In genomic region chrX:136245521-136246071, GRCm38 (mm10) we compare ENCODE assay signal across 9 mouse cellular contexts. TPM values are rescaled to one million over a fixed set of nuclear protein-coding genes. Genes with fewer than 3 reads are reported as not detected.
DNase-seq lines count a peak whose midpoint lies in the region; ATAC-seq and TF ChIP-seq lines count a peak whose summit lies in the region.
"Had no signal": no experiment of that assay in that cellular context is flagged by ENCODE, and none has a peak within 500 bp of the region (broad histone marks: within the 10 kb centered on the region; RNA-seq: fewer than 3 reads in every experiment).

No protein-coding gene starts in this region.

- peak overlapping the region; percentile 55 for H3K4me2 ChIP-seq in heart, embryonic 11.5 days
- H3K4me2 ChIP-seq in kidney, embryonic 15.5 days, result peak overlapping the region; percentile 51

- no peak for TF ChIP-seq POLR2A in ES-Bruce4 (IDR thresholded peaks at IDR 0.05; ENCODE audit: insufficient read depth, low read length)
- no peak for TF ChIP-seq POLR2A in small intestine, adult 2 months (IDR thresholded peaks at IDR 0.05; ENCODE audit: low read depth, low read length)

- no peaks in the 10 kb centered on the region for H3K4me1 ChIP-seq in ES-Bruce4 (ENCODE audit: control insufficient read depth, insufficient read depth, low read length)
- H3K4me1 ChIP-seq in heart, embryonic 11.5 days (ENCODE audit: control insufficient read depth, insufficient read depth, low read length), result no peaks in the 10 kb centered on the region
- no peaks in the 10 kb centered on the region for H3K4me1 ChIP-seq in kidney, embryonic 15.5 days
- H3K4me1 ChIP-seq in small intestine, adult 2 months (ENCODE audit: control insufficient read depth, insufficient read depth, insufficient read length, low read length), result no peaks in the 10 kb centered on the region

- H3K4me3 ChIP-seq in ES-Bruce4 (ENCODE audit: low read depth, low read length), result peak overlapping the region; percentile 79
- H3K4me3 ChIP-seq in heart, embryonic 11.5 days (ENCODE audit: low read depth, low read length), result peak overlapping the region; percentile 59
- peak overlapping the region; percentile 61 for H3K4me3 ChIP-seq in kidney, embryonic 15.5 days (replicated peaks)
- peak overlapping the region; percentile 64 for H3K4me3 ChIP-seq in small intestine, adult 2 months (ENCODE audit: low read depth, low read length)

- no peak for TF ChIP-seq EP300 in ES-Bruce4 (IDR thresholded peaks at IDR 0.05; ENCODE audit: insufficient read depth, low read depth, low read length)

- ATAC-seq in heart, embryonic 11.5 days (replicated peaks; ENCODE audit: insufficient number of reproducible peaks, low FRiP score, low TSS enrichment), result peak; percentile 58; the same call in 1 of the 2 replicates
- peak; percentile 84 for ATAC-seq in kidney, embryonic 15.5 days (replicated peaks; ENCODE audit: low FRiP score)

- no peaks in the 10 kb centered on the region for H3K9me3 ChIP-seq in ES-Bruce4 (replicated peaks; ENCODE audit: control insufficient read depth, insufficient read depth, low read length, poor library complexity, severe bottlenecking)
- H3K9me3 ChIP-seq in heart, embryonic 11.5 days (replicated peaks; ENCODE audit: control insufficient read depth, low read length), result no peaks in the 10 kb centered on the region
- H3K9me3 ChIP-seq in kidney, embryonic 15.5 days (replicated peaks), result no peaks in the 10 kb centered on the region

- TF ChIP-seq CTCF in ES-Bruce4 (IDR thresholded peaks at IDR 0.05; ENCODE audit: low read depth, low read length), result no peak
- no peak for TF ChIP-seq CTCF in small intestine, adult 2 months (IDR thresholded peaks at IDR 0.05; ENCODE audit: extremely low read depth, insufficient read length, insufficient replicate concordance, low read depth, low read length)

- peaks cover 15% of the 10 kb centered on the region for H3K36me3 ChIP-seq in ES-Bruce4 (ENCODE audit: control insufficient read depth, insufficient read depth, low read length, poor library complexity, severe bottlenecking)
- no peaks in the 10 kb centered on the region for H3K36me3 ChIP-seq in heart, embryonic 11.5 days (ENCODE audit: control insufficient read depth, insufficient read depth, low read length)
- H3K36me3 ChIP-seq in kidney, embryonic 15.5 days, result peaks cover 11% of the 10 kb centered on the region; the same call in 1 of the 2 replicates
- H3K36me3 ChIP-seq in small intestine, adult 2 months (ENCODE audit: control insufficient read depth, insufficient read depth, low read length), result no peaks in the 10 kb centered on the region

- H3K9ac ChIP-seq in ES-Bruce4 (ENCODE audit: low read depth, poor library complexity, severe bottlenecking), result peak overlapping the region; percentile 90
- peak overlapping the region; percentile 86 for H3K9ac ChIP-seq in heart, embryonic 11.5 days (ENCODE audit: low read depth, low read length)
- peak overlapping the region; percentile 56 for H3K9ac ChIP-seq in kidney, embryonic 15.5 days

- DNase-seq in 3T3-L1 (ENCODE audit: low read depth, low spot score), result peak; percentile 36
- peak; percentile 31 to 50 for DNase-seq in cerebellum, postnatal 25 days
- DNase-seq in lung, postnatal 14 days, result peak; percentile 11
- no peak for DNase-seq in MN1 (ENCODE audit: low spot score)

- H3K27me3 ChIP-seq in ES-Bruce4 (ENCODE audit: control insufficient read depth, insufficient read depth, low read length, poor library complexity, severe bottlenecking), result no peaks in the 10 kb centered on the region
- H3K27me3 ChIP-seq in heart, embryonic 11.5 days (ENCODE audit: control insufficient read depth, insufficient read depth, low read length), result no peaks in the 10 kb centered on the region
- H3K27me3 ChIP-seq in kidney, embryonic 15.5 days, result 0 out of 2 replicates have a peak, but pooled peaks cover 5% of the 10 kb centered on the region
- no peaks in the 10 kb centered on the region for H3K27me3 ChIP-seq in small intestine, adult 2 months (ENCODE audit: control insufficient read depth, insufficient read depth, low read length)

- H3K27ac ChIP-seq in ES-Bruce4 (ENCODE audit: insufficient read depth, low read length), result peak overlapping the region; percentile 69
- H3K27ac ChIP-seq in heart, embryonic 11.5 days (ENCODE audit: low read depth, low read length), result peak overlapping the region; percentile 82
- peak overlapping the region; percentile 88 for H3K27ac ChIP-seq in kidney, embryonic 15.5 days
- peak overlapping the region; percentile 17 for H3K27ac ChIP-seq in small intestine, adult 2 months (ENCODE audit: insufficient read depth, low read depth, low read length)

- WGBS in heart, embryonic 11.5 days (ENCODE audit: insufficient replicate concordance), result 13% methylated on average over 15 of the region's 15 CpGs
- 25% methylated on average over 13 of the region's 15 CpGs for WGBS in kidney, embryonic 15.5 days
- WGBS in small intestine, adult 2 months, result 16% methylated on average over 15 of the region's 15 CpGs

RNA-seq across cellular contexts. Expression of gene Tceal9, which starts 0.7 kb away (rescaled TPM):
- 500 and 527 TPM in 2 replicates for polyA plus RNA-seq in ES-Bruce4 (2011; ENCODE audit: insufficient read depth, insufficient read length, low read depth, missing spikeins)
- 595 and 603 TPM in 2 replicates for polyA plus RNA-seq in heart, embryonic 11.5 days (2014; fragmentation: Nextera tagmentation; extraction: Ambion mirVana)
- polyA plus RNA-seq in kidney, embryonic 15.5 days (2015; fragmentation: Nextera tagmentation; extraction: Ambion mirVana), result 477 and 518 TPM in 2 replicates
- 2.4 and 3.0 TPM in 2 replicates for polyA plus RNA-seq in small intestine, adult 2 months (2012; rRNA removed)

RNA-seq across cellular contexts. Expression of gene Bex3, which starts 24.5 kb away (rescaled TPM):
- 569 and 632 TPM in 2 replicates for polyA plus RNA-seq in ES-Bruce4 (2011; ENCODE audit: insufficient read depth, insufficient read length, low read depth, missing spikeins)
- 780 and 783 TPM in 2 replicates for polyA plus RNA-seq in heart, embryonic 11.5 days (2014; fragmentation: Nextera tagmentation; extraction: Ambion mirVana)
- polyA plus RNA-seq in kidney, embryonic 15.5 days (2015; fragmentation: Nextera tagmentation; extraction: Ambion mirVana), result 442 and 450 TPM in 2 replicates
- polyA plus RNA-seq in small intestine, adult 2 months (2012; rRNA removed), result 5.2 and 8.6 TPM in 2 replicates

RNA-seq across cellular contexts. Expression of gene Bex1, which starts 30.3 kb away (rescaled TPM):
- 846 and 903 TPM in 2 replicates for polyA plus RNA-seq in ES-Bruce4 (2011; ENCODE audit: insufficient read depth, insufficient read length, low read depth, missing spikeins)
- 197 and 204 TPM in 2 replicates for polyA plus RNA-seq in heart, embryonic 11.5 days (2014; fragmentation: Nextera tagmentation; extraction: Ambion mirVana)
- polyA plus RNA-seq in kidney, embryonic 15.5 days (2015; fragmentation: Nextera tagmentation; extraction: Ambion mirVana), result 75.9 and 81.6 TPM in 2 replicates
- polyA plus RNA-seq in small intestine, adult 2 months (2012; rRNA removed), result 0.15 and 1.9 TPM in 2 replicates

RNA-seq across cellular contexts. Expression of gene Tceal7, which starts 31.0 kb away (rescaled TPM):
- 1.2 and 3.8 TPM in 2 replicates for polyA plus RNA-seq in ES-Bruce4 (2011; ENCODE audit: insufficient read depth, insufficient read length, low read depth, missing spikeins)
- polyA plus RNA-seq in heart, embryonic 11.5 days (2014; fragmentation: Nextera tagmentation; extraction: Ambion mirVana), result 6.6 and 7.3 TPM in 2 replicates
- 10.7 and 23.2 TPM in 2 replicates for polyA plus RNA-seq in kidney, embryonic 15.5 days (2015; fragmentation: Nextera tagmentation; extraction: Ambion mirVana)
- not detected in 2 replicates for polyA plus RNA-seq in small intestine, adult 2 months (2012; rRNA removed)
- polyA plus RNA-seq: gonadal fat pad, adult 2 months had no signal

RNA-seq across cellular contexts. Expression of gene Tceal5, which starts 41.9 kb away (rescaled TPM):
- polyA plus RNA-seq in ES-Bruce4 (2011; ENCODE audit: insufficient read depth, insufficient read length, low read depth, missing spikeins), result 13.1 and 15.4 TPM in 2 replicates
- 4.0 and 5.9 TPM in 2 replicates for polyA plus RNA-seq in heart, embryonic 11.5 days (2014; fragmentation: Nextera tagmentation; extraction: Ambion mirVana)
- 3.4 and 3.7 TPM in 2 replicates for polyA plus RNA-seq in kidney, embryonic 15.5 days (2015; fragmentation: Nextera tagmentation; extraction: Ambion mirVana)
- polyA plus RNA-seq in small intestine, adult 2 months (2012; rRNA removed), result 0.15 TPM in 1 of 2 replicates, not detected in the other

Comparison
In these comparisons a context has a peak if more than half of its experiments do, and no peak if none do; other contexts are left out.
1. H3K27ac ChIP-seq: peak in every context shown above with its lines; median percentile 88 in kidney, embryonic 15.5 days; 82 in heart, embryonic 11.5 days; 69 in ES-Bruce4; 17 in small intestine, adult 2 months.
2. RNA of gene Tceal9, which starts 0.7 kb away (polyA plus RNA-seq): 595 to 603 TPM in heart, embryonic 11.5 days, 500 to 527 TPM in ES-Bruce4 and 477 to 518 TPM in kidney, embryonic 15.5 days; 2.4 to 3.0 TPM in small intestine, adult 2 months; every median in the first group is over 100 times any median in the second.
3. RNA of gene Bex3, which starts 24.5 kb away (polyA plus RNA-seq): 780 to 783 TPM in heart, embryonic 11.5 days, 569 to 632 TPM in ES-Bruce4 and 442 to 450 TPM in kidney, embryonic 15.5 days; 5.2 to 8.6 TPM in small intestine, adult 2 months; every median in the first group is over 10 times any median in the second.
4. RNA of gene Bex1, which starts 30.3 kb away (polyA plus RNA-seq): 846 to 903 TPM in ES-Bruce4, 197 to 204 TPM in heart, embryonic 11.5 days and 75.9 to 81.6 TPM in kidney, embryonic 15.5 days; 0.15 to 1.9 TPM in small intestine, adult 2 months; every median in the first group is over 10 times any median in the second.
5. Peak in every context shown above with its lines, with median percentiles within 50 percentile points of each other: H3K4me3 ChIP-seq and H3K9ac ChIP-seq.